Mouse (Mus musculus): ENCODE measurements at regions not wholly inside any gene's neighbourhood (a gene's known extent, or its start where the extent isn't known, plus 50 kb on each side); places are given as distances from the start of the nearest gene placed in this dataset.

DNA sequence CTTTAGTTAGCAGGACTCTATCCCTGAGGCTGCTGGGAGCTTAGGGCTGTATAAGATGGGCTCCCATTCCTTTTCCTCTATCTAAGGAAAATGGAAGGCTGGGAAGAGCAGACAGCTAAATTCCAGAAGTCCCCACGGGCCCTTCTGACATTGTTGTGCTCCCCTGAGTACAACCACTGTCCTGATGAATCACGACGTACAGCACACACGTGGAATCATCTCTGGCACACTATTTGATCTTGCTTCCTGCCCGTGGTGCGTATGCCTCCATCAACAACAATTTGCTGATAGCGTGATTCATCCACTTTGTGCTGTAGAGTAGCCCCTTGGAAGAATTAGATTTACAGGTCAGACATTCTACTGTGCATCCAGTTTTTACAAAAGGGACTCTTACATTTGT, 378.2 kb downstream of the Setd4 start:
- TF ChIP-seq CTCF (IDR thresholded peaks at IDR 0.05; ENCODE audit: control insufficient read depth, insufficient read depth, insufficient replicate concordance, low read depth, low read length) (no peak), POLR2A (IDR thresholded peaks at IDR 0.05; ENCODE audit: control insufficient read depth, low read depth, low read length) (no peak)
